Mouse (Mus musculus) intestine, postnatal 0 days (tissue): ENCODE results near the gene Acin1. TPM values are rescaled to one million over a fixed set of nuclear protein-coding genes. Genes with fewer than 3 reads are reported as not detected.

Experiments
- ATAC-seq: fragments of 200-750 bp; cut with Nextera tagmentation; 2 replicates; pipeline ENCODE4 v1.8.0; 2017; ENCODE audit warnings: mild to moderate bottlenecking, moderate TSS enrichment, moderate library complexity
- H3K27ac ChIP-seq: fragments of 300-500 bp; sonication (generic); 2 replicates; pipeline ENCODE4 v1.5.1; 2014; ENCODE audit warnings: mild to moderate bottlenecking, low read depth, low read length, moderate library complexity
- H3K27me3 ChIP-seq: fragments of 300-500 bp; sonication (generic); replicated peaks from 2 replicates; pipeline ENCODE4 v1.6.1; 2014; ENCODE audit warnings: low read length, mixed read lengths; ENCODE audit not compliant: control insufficient read depth, insufficient read depth
- H3K36me3 ChIP-seq: fragments of 300-500 bp; sonication (generic); 2 replicates; pipeline ENCODE4 v1.6.1; 2014; ENCODE audit warnings: mild to moderate bottlenecking, moderate library complexity; ENCODE audit not compliant: control insufficient read depth, insufficient read depth
- H3K4me1 ChIP-seq: fragments of 300-500 bp; sonication (generic); replicated peaks from 2 replicates; pipeline ENCODE4 v1.6.1; 2014; ENCODE audit warnings: antibody characterized with exemption, low read length, mixed read lengths; ENCODE audit not compliant: control insufficient read depth, insufficient read depth
- H3K4me2 ChIP-seq: fragments of 300-500 bp; sonication (generic); replicated peaks from 2 replicates; pipeline ENCODE4 v1.6.1; 2014; ENCODE audit warnings: low read depth, mild to moderate bottlenecking, moderate library complexity
- H3K4me3 ChIP-seq: fragments of 300-500 bp; sonication (generic); 2 replicates; pipeline ENCODE4 v1.5.1; 2014; ENCODE audit warnings: low read depth, low read length
- H3K9ac ChIP-seq: fragments of 300-500 bp; sonication (generic); 2 replicates; pipeline ENCODE4 v1.6.1; 2014; ENCODE audit warnings: mild to moderate bottlenecking, low read depth, low read length
- H3K9me3 ChIP-seq: fragments of 300-500 bp; sonication (generic); 2 replicates; pipeline ENCODE4 v1.6.1; 2016; ENCODE audit warnings: mixed run types; ENCODE audit not compliant: control insufficient read depth
- CTCF ChIP-seq: sonication (generic); IDR thresholded peaks from 2 replicates; pipeline ENCODE4 v1.5.1; 2016; ENCODE audit warnings: low read depth, mild to moderate bottlenecking, control low read depth, antibody characterized with exemption, moderate library complexity
- WGBS: fragments of 180-500 bp; shearing (Covaris S2); extraction: QIAGEN DNeasy Blood & Tissue Kit; methylation state at CpG from one replicate; pipeline ENCODE4 v1.1.7; 2014; 5-methylcytosine and 5-hydroxymethylcytosine counted together
- polyA plus RNA-seq: library from polyadenylated mRNA; unstranded; fragments of >200 nt; fragmentation: Nextera tagmentation; extraction: Ambion mirVana; gene quantifications from 2 replicates; pipeline ENCODE4 v1.2.1, GENCODE M21; 2015

Acin1 gene
- polyA plus RNA-seq, 1 experiment from 2014 or later: 49.9 TPM

GRCm38 (mm10) chr14:54714617-54715081 is 27.9 kb upstream of the Acin1 start:
- no peak overlapping the region; the same call in 1 of the 2 replicates for H3K27ac ChIP-seq
- peak overlapping the region; percentile 71 for H3K4me2 ChIP-seq
- peak overlapping the region; percentile 17; the same call in 1 of the 2 replicates for H3K9ac ChIP-seq
- peak; percentile 66 for ATAC-seq
- peak overlapping the region; percentile 38 for H3K4me3 ChIP-seq
- TF ChIP-seq CTCF: peak; percentile 30
- H3K36me3 ChIP-seq: no peaks in the 10 kb centered on the region
- H3K4me1 ChIP-seq: no peaks in the 10 kb centered on the region; the same call in 1 of the 2 replicates
- 2% methylated on average over 15 of the region's 15 CpGs for WGBS
- H3K27me3 ChIP-seq: no peaks in the 10 kb centered on the region
- H3K9me3 ChIP-seq: no peaks in the 10 kb centered on the region

- Histone ChIP-seq H3K9me3 (no peaks in the 10 kb centered on the region), H3K27ac (no peak overlapping the region), H3K4me1 (no peaks in the 10 kb centered on the region; the same call in 1 of the 2 replicates), H3K9ac (no peak overlapping the region), H3K4me2 (peak overlapping the region; percentile 71), H3K36me3 (no peaks in the 10 kb centered on the region), H3K27me3 (no peaks in the 10 kb centered on the region), H3K4me3 (peak overlapping the region; percentile 38)
- WGBS: under 1% methylated on average over 13 of the region's 13 CpGs
- TF ChIP-seq CTCF: peak; percentile 87
- ATAC-seq: peak; percentile 32
Observed at GRCm38 (mm10) chr14:54714121-54714520, 27.4 kb upstream of the Acin1 start.

GRCm38 (mm10) chr14:54712861-54713260 is 26.1 kb upstream of the Acin1 start:
- H3K4me2 ChIP-seq: no peak overlapping the region
- no peaks in the 10 kb centered on the region for H3K36me3 ChIP-seq
- H3K27me3 ChIP-seq: no peaks in the 10 kb centered on the region
- no peak overlapping the region for H3K9ac ChIP-seq
- no peaks in the 10 kb centered on the region; the same call in 1 of the 2 replicates for H3K4me1 ChIP-seq
- no peak overlapping the region for H3K27ac ChIP-seq
- ATAC-seq: no peak
- TF ChIP-seq CTCF: no peak
- no peaks in the 10 kb centered on the region for H3K9me3 ChIP-seq
- 67% methylated on average over 8 of the region's 8 CpGs for WGBS
- H3K4me3 ChIP-seq: no peak overlapping the region

GRCm38 (mm10) chr14:54712074-54712473 is 25.3 kb upstream of the Acin1 start, which contains the start of gene Cebpe:
Cebpe (minus strand) TSS chr14:54712174.
- 80% methylated on average over 7 of the region's 7 CpGs for WGBS
- Histone ChIP-seq H3K27ac (no peak within 1 kb of the TSS), H3K36me3 (no peaks in the 10 kb centered on the region; the same call in 1 of the 2 replicates)

GRCm38 (mm10) chr14:54709054-54709453 is 22.3 kb upstream of the Acin1 start:
- peaks cover 7% of the 10 kb centered on the region; the same call in 1 of the 2 replicates for H3K4me1 ChIP-seq
- H3K27ac ChIP-seq: no peak overlapping the region
- TF ChIP-seq CTCF: no peak
- WGBS: 61% methylated on average over 9 of the region's 9 CpGs
- no peak overlapping the region for H3K4me3 ChIP-seq
- no peaks in the 10 kb centered on the region for H3K9me3 ChIP-seq
- H3K36me3 ChIP-seq: no peaks in the 10 kb centered on the region; the same call in 1 of the 2 replicates
- no peak for ATAC-seq
- H3K9ac ChIP-seq: no peak overlapping the region
- no peak overlapping the region for H3K4me2 ChIP-seq
- no peaks in the 10 kb centered on the region for H3K27me3 ChIP-seq

More at GRCm38 (mm10) chr14:54712074-54712473, 25.3 kb upstream of the Acin1 start, which contains the start of gene Cebpe:
- ATAC-seq: no peak
- no peaks in the 10 kb centered on the region for H3K27me3 ChIP-seq
- H3K4me2 ChIP-seq: no peak within 1 kb of the TSS
- H3K4me3 ChIP-seq: no peak within 1 kb of the TSS
- no peak for TF ChIP-seq CTCF
- no peak within 1 kb of the TSS for H3K9ac ChIP-seq
- H3K9me3 ChIP-seq: no peaks in the 10 kb centered on the region
- H3K4me1 ChIP-seq: no peaks in the 10 kb centered on the region; the same call in 1 of the 2 replicates

GRCm38 (mm10) chr14:54706589-54707320 is 20.0 kb upstream of the Acin1 start:
- no peak for ATAC-seq
- Histone ChIP-seq H3K9me3 (no peaks in the 10 kb centered on the region), H3K27ac (0 out of 2 replicates have a peak overlapping the region, but pooled peaks have one; percentile 15), H3K4me1 (0 out of 2 replicates have a peak, but pooled peaks cover 7% of the 10 kb centered on the region), H3K4me2 (no peak overlapping the region), H3K27me3 (no peaks in the 10 kb centered on the region), H3K36me3 (no peaks in the 10 kb centered on the region; the same call in 1 of the 2 replicates), H3K4me3 (no peak overlapping the region), H3K9ac (no peak overlapping the region)
- TF ChIP-seq CTCF: no peak
- WGBS: 39% methylated on average over 17 of the region's 17 CpGs
